Mouse (Mus musculus) liver, postnatal 0 days (tissue): ENCODE measurements around the gene Ccdc189.

ENCODE experiments used
- CTCF ChIP-seq: sonication (generic); IDR thresholded peaks from 2 replicates; pipeline ENCODE4 v1.5.1; 2016; ENCODE audit warnings: antibody characterized with exemption, low read depth
- EP300 ChIP-seq: IDR thresholded peaks from 2 replicates; pipeline ENCODE4 v1.6.1; 2016; ENCODE audit warnings: antibody characterized with exemption, low read depth, mild to moderate bottlenecking

- TF ChIP-seq CTCF (no peak), EP300 (no peak)
Measured at GRCm38 (mm10) chr7:127616336-127616735, 27.9 kb upstream of the Ccdc189 start.
